Mouse (Mus musculus): ENCODE data around the gene Col23a1. TPM values are rescaled to one million over a fixed set of nuclear protein-coding genes. Genes with fewer than 3 reads are reported as not detected.
"Not testable (repeated sequence)": the region's sequence is repeated elsewhere in the genome, so short reads cannot be mapped to it uniquely, and the experiment has no call there.

The Col23a1 gene
- total RNA-seq, 2 experiments from 2014 or later: 0.15 TPM; not detected in 1

GRCm38 (mm10) chr11:51633200-51633599 lies 343.5 kb downstream of the Col23a1 start:
- not testable (repeated sequence) for ATAC-seq (replicated peaks; ENCODE audit: poor library complexity, severe bottlenecking)

Other genes starting within 250 kb of the Col23a1 start
- gene Olfr1375, start 241.8 kb upstream of the Col23a1 start, total RNA-seq (2014; fragmentation: Nextera tagmentation): not detected in 2 replicates
- gene Olfr1375, start 241.8 kb upstream of the Col23a1 start, total RNA-seq (2017): not detected in 2 replicates
- 0.83 TPM in 1 of 2 replicates, not detected in the other for gene Zfp354a, start 230.7 kb upstream of the Col23a1 start, total RNA-seq (2014; fragmentation: Nextera tagmentation)
- gene Zfp354a, start 230.7 kb upstream of the Col23a1 start, total RNA-seq (2017): not detected in 2 replicates
- gene Gm12569, start 69.4 kb upstream of the Col23a1 start, total RNA-seq (2014; fragmentation: Nextera tagmentation): not detected in 2 replicates
- not detected in 2 replicates for gene Gm12569, start 69.4 kb upstream of the Col23a1 start, total RNA-seq (2017)
- 121 and 140 TPM in 2 replicates for gene Clk4, start 28.2 kb upstream of the Col23a1 start, total RNA-seq (2014; fragmentation: Nextera tagmentation)
- gene Clk4, start 28.2 kb upstream of the Col23a1 start, total RNA-seq (2017): 209 and 228 TPM in 2 replicates
- gene BC049762, start 26.9 kb upstream of the Col23a1 start, total RNA-seq (2014; fragmentation: Nextera tagmentation): 2.2 TPM in 1 of 2 replicates, not detected in the other
- gene BC049762, start 26.9 kb upstream of the Col23a1 start, total RNA-seq (2017): 1.8 TPM in 1 of 2 replicates, not detected in the other

Data from granulocyte monocyte progenitor cell, adult 5-6 weeks (primary cell).